Mouse (Mus musculus) E14TG2a.4 (cell line): ENCODE results near the gene Nop9.

Experiments used
- CTCF ChIP-seq: conservative IDR thresholded peaks from 2 replicates; pipeline ENCODE4 v1.5.1; 2014; ENCODE audit warnings: low read length
- NANOG ChIP-seq: IDR thresholded peaks from 2 replicates; pipeline ENCODE4 v1.6.1; 2014; ENCODE audit warnings: borderline replicate concordance, low read length, mixed read lengths

DNA sequence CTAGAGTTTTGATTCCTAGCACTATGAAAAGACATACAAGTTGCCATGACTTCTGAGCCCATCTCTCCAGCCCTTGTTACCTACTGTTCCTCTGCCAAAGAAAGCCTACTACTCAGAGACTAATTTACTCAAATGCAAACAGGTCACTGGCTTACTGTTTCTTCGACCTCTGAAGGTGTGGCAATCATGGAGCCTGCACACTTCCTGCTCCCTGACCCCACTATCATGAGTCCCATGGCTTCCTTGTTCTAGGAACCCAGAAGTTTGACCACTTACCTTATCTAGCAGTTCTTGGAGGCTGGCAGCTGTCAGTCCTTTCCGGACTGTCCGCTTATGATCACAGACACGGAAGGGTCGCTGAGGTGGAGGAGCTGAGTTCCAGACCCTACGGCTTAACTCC, 12.1 kb downstream of the Nop9 start:
- TF ChIP-seq CTCF (no peak), NANOG (no peak)
